Mouse (Mus musculus): ENCODE measurements around the gene Brd2. TPM values are rescaled to one million over a fixed set of nuclear protein-coding genes. Genes with fewer than 3 reads are reported as not detected.
A peak's percentile ranks its signal among the peaks of the same experiment; 100 is the strongest.

Gene Brd2
- total RNA-seq, 2 experiments from 2014 or later, result 178 to 192 TPM

- DNase-seq (ENCODE audit: low spot score in 2 of 2), result peak; percentile 99 to 100
- intact Hi-C loops (cut with DNase I), result loop anchor here (5.0 kb wide), 3 partner anchors 87 to 778 kb away; partner anchors contain the start of genes C2, Ehmt2, Ppt2 and Prrt1
Observed at GRCm38 (mm10) chr17:34119249-34120179, 2.9 kb downstream of the Brd2 start, which contains the start of gene H2-DMa. Gene H2-DMa, plus strand, starts transcription at chr17:34119541.

- intact Hi-C loops (cut with DNase I), result loop anchor here (5.0 kb wide), 2 partner anchors 87 to 778 kb away; partner anchors contain the start of genes C2, Ehmt2, Rxrb and Slc39a7
- DNase-seq (ENCODE audit: low spot score in 2 of 2), result no peak
Observed at GRCm38 (mm10) chr17:34118873-34119248, 3.6 kb downstream of the Brd2 start.

GRCm38 (mm10) chr17:34118113-34118872 lies 4.1 kb downstream of the Brd2 start:
- intact Hi-C loops (cut with DNase I), result loop anchor here (5.0 kb wide), 2 partner anchors 86 to 779 kb away; partner anchors contain the start of genes C2, Ehmt2, Rxrb and Slc39a7
- DNase-seq (ENCODE audit: low spot score in 2 of 2), result peak; percentile 45 to 71

- intact Hi-C loops (cut with DNase I), result loop anchor here (5.0 kb wide), 2 partner anchors 85 to 780 kb away; partner anchors contain the start of genes C2, Ehmt2, Rxrb and Slc39a7
- peak in 1 of 2 experiments; percentile 30 for DNase-seq (ENCODE audit: low spot score in 2 of 2)
Observed at GRCm38 (mm10) chr17:34117421-34118112, 4.9 kb downstream of the Brd2 start.

- DNase-seq (ENCODE audit: low spot score in 2 of 2), result peak in 1 of 2 experiments; percentile 23
- intact Hi-C loops (cut with DNase I), result loop anchor here (5.0 kb wide), 2 partner anchors 85 to 780 kb away; partner anchors contain the start of genes C2, Ehmt2, Rxrb and Slc39a7
Observed at GRCm38 (mm10) chr17:34116736-34117370, 5.6 kb downstream of the Brd2 start.

- DNase-seq (ENCODE audit: low spot score in 2 of 2), result no peak
- intact Hi-C loops (cut with DNase I), result no loop called here
Observed at GRCm38 (mm10) chr17:34114114-34114513, 8.3 kb downstream of the Brd2 start.

- no peak for DNase-seq (ENCODE audit: low spot score in 2 of 2)
- intact Hi-C loops (cut with DNase I), result no loop called here
Observed at GRCm38 (mm10) chr17:34110309-34110708, 12.1 kb downstream of the Brd2 start.

- DNase-seq (ENCODE audit: low spot score in 2 of 2), result no peak
- intact Hi-C loops (cut with DNase I), result loop anchor here (10.0 kb wide), 1 partner anchor 125 kb away; the partner anchor contains the start of gene H2-Ob
Observed at GRCm38 (mm10) chr17:34109806-34110195, 12.6 kb downstream of the Brd2 start.

GRCm38 (mm10) chr17:34109038-34109805 lies 13.2 kb downstream of the Brd2 start:
- DNase-seq (ENCODE audit: low spot score in 2 of 2), result peak in 1 of 2 experiments; percentile 33
- intact Hi-C loops (cut with DNase I), result loop anchor here (10.0 kb wide), 1 partner anchor 126 kb away; the partner anchor contains the start of gene H2-Ob

- DNase-seq (ENCODE audit: low spot score in 2 of 2), result no peak
- intact Hi-C loops (cut with DNase I), result loop anchor here (10.0 kb wide), 1 partner anchor 126 kb away; the partner anchor contains the start of gene H2-Ob
Observed at GRCm38 (mm10) chr17:34108460-34108859, 14.0 kb downstream of the Brd2 start.

GRCm38 (mm10) chr17:34107109-34107867 lies 15.1 kb downstream of the Brd2 start:
- no peak for DNase-seq (ENCODE audit: low spot score in 2 of 2)
- intact Hi-C loops (cut with DNase I), result loop anchor here (10.0 kb wide), 1 partner anchor 128 kb away; the partner anchor contains the start of gene H2-Ob

GRCm38 (mm10) chr17:34106555-34106954 lies 15.9 kb downstream of the Brd2 start:
- DNase-seq (ENCODE audit: low spot score in 2 of 2), result no peak
- intact Hi-C loops (cut with DNase I), result loop anchor here (10.0 kb wide), 1 partner anchor 128 kb away; the partner anchor contains the start of gene H2-Ob

- DNase-seq (ENCODE audit: low spot score in 2 of 2), result no peak
- intact Hi-C loops (cut with DNase I), result loop anchor here (10.0 kb wide), 1 partner anchor 130 kb away; the partner anchor contains the start of gene H2-Ob
Observed at GRCm38 (mm10) chr17:34104804-34105203, 17.6 kb downstream of the Brd2 start.

- intact Hi-C loops (cut with DNase I), result loop anchor here (2.0 to 10.0 kb wide), 2 partner anchors 66 to 132 kb away; partner anchors contain the start of gene H2-Ob
- no peak for DNase-seq (ENCODE audit: low spot score in 2 of 2)
Observed at GRCm38 (mm10) chr17:34102831-34103230, 19.6 kb downstream of the Brd2 start.

GRCm38 (mm10) chr17:34101604-34102032 lies 20.8 kb downstream of the Brd2 start:
- peak; percentile 89 to 92 for DNase-seq (ENCODE audit: low spot score in 2 of 2)
- intact Hi-C loops (cut with DNase I), result loop anchor here (2.0 to 10.0 kb wide), 2 partner anchors 67 to 133 kb away; partner anchors contain the start of gene H2-Ob

- intact Hi-C loops (cut with DNase I), result loop anchor here (10.0 kb wide), 1 partner anchor 134 kb away; the partner anchor contains the start of gene H2-Ob
- DNase-seq (ENCODE audit: low spot score in 2 of 2), result no peak
Observed at GRCm38 (mm10) chr17:34101185-34101584, 21.2 kb downstream of the Brd2 start.

- intact Hi-C loops (cut with DNase I), result no loop called here
- no peak for DNase-seq (ENCODE audit: low spot score in 2 of 2)
Observed at GRCm38 (mm10) chr17:34099531-34099930, 22.9 kb downstream of the Brd2 start.
